Mouse (Mus musculus) ovary, adult 18-20 months (tissue): ENCODE results near the gene Tyw5.

Source experiments
- DNase-seq: peaks from one replicate; pipeline ENCODE4 v3.0.0; 2022; ENCODE audit warnings: low spot score, mixed read lengths

Tyw5 gene

GRCm38 (mm10) chr1:57406187-57407151 is at the start of gene Tyw5, which contains the start of gene Maip1:
TSS of gene Tyw5 (minus strand) at chr1:57407101.
TSS of gene Maip1 (plus strand) at chr1:57406328.
- peak; percentile 63 for DNase-seq

- DNase-seq = no peak
Observed at GRCm38 (mm10) chr1:57450241-57450640, 43.3 kb upstream of the Tyw5 start.

DNA sequence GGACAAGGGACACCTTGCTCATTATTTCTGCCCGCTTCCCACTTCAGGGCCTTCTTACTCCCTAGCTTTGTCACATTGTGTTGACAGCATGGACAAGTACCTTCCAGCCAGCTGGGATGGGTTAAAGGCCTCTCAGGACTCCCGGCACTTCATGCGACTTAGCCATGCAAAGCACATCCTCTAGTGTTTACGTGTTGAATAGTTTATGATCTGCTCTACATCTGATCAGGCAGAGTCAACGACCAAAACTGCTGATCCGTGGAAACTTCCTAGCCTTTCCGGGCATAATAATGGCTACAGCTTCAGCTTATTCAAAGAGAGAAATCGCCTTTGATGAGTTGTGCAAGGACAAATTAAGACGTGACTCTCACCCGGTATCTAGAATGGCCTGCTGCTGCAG is 38.8 kb upstream of the Tyw5 start:
- DNase-seq = no peak

DNA sequence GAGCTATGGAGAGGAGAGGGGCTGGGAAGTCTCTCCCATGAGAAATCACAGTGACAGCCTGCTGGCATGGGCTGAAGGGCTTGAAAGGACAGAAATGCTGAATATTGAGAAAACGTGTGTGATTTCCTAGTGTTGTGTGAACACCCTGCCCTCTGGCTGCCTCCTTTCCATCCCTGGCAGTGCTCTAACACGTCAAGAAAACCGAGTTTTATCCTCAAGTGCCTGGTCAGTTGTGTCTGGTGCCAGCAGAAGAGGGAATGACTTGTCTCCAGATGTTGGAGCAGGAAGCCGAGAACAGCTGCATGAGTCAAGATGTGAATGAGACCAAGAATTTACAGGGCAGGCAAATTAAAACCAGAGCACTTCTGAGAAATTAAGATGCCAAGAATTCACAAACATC is 33.9 kb upstream of the Tyw5 start:
- no peak for DNase-seq

- no peak for DNase-seq
Observed at GRCm38 (mm10) chr1:57439026-57439425, 32.1 kb upstream of the Tyw5 start.

GRCm38 (mm10) chr1:57436954-57437353 is 30.1 kb upstream of the Tyw5 start:
- DNase-seq = no peak

- peak; percentile 55 for DNase-seq
Observed at GRCm38 (mm10) chr1:57436408-57436807, 29.5 kb upstream of the Tyw5 start.

DNA sequence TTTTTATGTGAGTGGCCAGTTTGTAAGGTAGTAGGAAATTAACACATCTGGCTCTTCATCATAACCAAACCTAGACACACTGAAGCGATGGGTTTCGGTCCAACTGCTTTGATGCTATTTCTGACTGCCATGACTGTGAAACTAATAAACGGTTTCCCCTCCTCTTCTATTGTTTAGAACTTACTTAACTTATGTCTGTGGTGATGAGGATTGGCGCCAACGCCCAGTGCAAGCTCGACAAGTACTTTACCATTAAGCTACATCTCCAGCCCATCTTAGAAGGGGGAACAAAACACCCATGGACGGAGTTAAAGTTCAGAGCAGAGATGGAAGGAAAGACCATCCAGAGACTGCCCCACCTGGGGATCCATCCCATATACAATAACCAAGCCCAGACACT is 26.2 kb upstream of the Tyw5 start:
- DNase-seq = no peak

DNA sequence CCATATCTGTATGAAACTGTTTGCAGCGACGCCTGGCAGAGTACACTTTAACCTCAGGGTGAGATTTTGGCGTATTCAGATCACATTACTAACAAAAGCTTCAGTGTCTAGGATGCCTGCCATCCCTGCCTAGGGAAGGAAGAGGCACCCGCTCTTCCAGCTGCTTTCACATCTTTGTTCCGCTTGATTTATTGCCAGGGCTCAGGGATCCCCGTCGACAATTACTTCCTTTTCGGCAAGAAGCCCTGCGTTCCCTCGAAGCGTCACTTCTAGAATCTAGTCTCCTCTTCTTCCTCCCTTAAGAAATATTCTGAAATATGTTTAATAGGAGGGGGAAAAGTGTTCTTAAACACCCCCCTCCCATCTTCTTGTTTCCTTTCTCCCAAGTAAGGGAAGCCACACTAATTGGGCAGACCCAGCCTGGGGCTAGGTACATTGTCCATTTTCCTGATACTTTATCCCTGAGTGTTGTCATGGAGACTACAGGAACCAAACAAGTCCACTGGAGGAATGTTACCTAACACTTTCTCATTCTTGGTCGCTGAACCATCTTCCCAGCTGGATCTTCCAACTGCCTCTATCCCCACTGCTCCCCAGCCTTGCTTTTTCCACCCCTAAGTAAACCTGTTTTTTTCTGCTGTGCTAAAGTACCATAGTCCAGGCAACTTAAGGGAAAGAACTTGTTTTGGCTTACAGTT is 23.0 kb upstream of the Tyw5 start:
- DNase-seq = no peak

DNA sequence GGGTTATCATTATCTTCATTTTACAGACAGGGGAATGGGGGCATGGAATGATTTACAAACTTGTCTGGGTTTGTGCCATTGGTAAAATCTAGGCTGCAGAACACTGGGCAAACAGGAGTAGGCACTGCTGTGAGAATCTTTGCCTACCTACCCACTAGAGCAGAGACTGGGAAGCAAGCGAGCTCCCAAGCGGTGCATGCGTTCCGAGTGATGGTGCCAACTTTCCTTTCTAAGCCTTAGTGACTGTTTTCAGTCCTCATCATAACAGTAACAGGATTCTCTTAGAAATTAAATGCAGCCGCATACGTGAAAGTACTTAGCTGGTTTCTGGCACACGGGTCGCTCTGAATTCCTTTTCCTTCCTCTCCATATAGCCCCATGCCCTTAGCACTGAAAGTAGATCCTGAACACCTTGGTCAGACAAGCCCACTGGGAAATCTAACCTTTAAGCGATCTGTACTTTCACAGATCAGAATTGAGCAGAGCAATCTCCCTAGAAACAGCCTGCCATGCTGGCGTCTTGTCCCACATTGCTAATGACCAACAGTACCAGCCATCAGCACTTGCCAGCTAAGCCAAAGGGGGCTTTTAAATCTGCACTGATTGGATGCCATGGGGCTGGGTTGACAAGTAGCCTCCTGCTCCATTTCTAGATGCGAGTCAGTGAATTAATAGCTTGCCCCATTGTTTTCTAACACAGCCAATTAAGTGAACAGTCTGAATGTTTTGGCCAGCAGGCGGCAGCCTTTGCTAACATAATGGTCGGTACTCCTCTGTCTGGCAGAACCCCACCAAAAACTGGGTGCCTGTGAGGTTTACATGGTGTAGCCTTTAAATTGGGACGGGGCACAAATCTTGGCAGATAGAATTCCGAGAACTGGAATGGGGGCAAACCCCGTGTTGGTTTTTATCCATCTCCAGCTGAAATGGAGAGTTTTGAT is 21.7 kb upstream of the Tyw5 start:
- peak; percentile 63 for DNase-seq

DNA sequence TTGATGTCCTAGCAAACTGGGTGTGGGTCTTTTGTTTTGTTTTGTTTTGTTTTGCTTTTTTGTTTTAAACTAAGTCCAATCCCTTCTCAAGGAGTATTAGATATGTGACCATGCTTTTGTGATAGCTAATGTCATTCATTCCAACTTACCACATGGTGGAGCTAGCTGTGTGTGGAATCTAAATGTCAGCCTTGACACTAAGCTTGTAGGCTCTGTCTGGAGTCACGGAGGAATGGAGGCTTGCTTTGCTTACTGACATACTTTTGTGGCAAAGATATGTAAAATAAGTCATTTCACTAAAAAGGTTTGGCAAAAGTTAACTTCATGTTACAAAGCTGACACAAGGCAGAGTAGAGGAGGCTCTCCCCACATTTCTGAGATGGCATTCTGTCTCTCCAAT is 16.8 kb upstream of the Tyw5 start:
- no peak for DNase-seq

DNA sequence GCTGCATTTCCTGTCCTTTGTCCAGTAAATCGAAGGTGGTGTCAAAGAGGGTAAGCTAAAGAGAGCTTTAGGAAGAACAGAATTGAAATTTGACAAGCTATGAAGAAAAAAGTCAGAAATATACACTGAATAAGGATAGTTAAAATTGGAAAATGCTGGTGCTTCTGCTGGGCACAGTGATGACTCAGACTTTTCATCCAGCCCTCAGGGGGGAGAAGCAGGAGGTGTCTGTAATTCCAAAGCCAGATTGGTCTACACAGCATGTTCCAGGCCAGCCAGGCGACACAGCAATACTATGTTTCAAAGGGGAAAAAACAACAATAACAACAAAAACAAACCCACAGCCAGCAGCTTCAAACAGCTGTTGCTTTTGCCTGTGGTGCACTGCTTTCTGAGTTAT is 6.5 kb upstream of the Tyw5 start:
- DNase-seq = no peak

DNA sequence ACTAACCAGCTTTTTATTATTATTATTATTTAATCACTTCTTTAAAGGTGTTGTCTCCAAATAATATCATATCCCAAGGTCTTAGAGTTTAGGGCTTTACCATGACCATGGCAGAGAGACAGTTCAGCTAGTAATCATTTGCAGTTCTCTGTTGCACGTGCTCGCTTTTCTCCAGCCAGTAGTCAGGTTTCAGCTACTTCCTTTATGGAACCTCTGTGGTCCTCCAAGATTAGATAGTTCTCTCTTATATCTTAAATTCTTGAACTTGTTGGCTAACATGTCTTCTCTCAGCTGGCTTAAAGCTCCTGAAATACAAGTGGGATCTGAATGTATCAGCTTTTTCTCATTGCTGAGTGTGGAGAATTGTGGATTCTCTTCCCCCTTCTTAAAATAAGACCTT is 2.1 kb upstream of the Tyw5 start:
- DNase-seq = no peak

- no peak for DNase-seq
Observed at GRCm38 (mm10) chr1:57402116-57402515, 4.8 kb downstream of the Tyw5 start.

- DNase-seq = no peak
Observed at GRCm38 (mm10) chr1:57400877-57401276, 6.0 kb downstream of the Tyw5 start.

DNA sequence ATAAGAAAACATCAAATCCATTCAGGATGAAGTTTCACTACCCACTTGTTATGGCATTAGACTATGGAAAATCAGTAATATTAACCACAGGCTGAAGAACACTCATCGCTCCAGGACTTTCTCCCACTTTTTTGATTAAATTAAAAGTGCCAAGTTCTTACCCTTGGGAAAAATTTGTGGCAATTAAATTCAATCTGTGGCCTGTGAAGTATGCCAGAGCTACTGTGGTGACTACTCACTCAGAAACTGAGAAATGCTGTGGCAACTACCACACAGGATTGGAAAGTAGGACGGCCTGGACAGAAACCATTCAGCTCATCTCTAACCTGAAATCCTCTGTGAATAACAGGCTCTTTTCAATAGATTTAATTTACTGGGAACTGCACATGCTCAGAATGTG is 6.6 kb downstream of the Tyw5 start:
- DNase-seq = no peak

GRCm38 (mm10) chr1:57394051-57394450 is 12.8 kb downstream of the Tyw5 start:
- no peak for DNase-seq

DNA sequence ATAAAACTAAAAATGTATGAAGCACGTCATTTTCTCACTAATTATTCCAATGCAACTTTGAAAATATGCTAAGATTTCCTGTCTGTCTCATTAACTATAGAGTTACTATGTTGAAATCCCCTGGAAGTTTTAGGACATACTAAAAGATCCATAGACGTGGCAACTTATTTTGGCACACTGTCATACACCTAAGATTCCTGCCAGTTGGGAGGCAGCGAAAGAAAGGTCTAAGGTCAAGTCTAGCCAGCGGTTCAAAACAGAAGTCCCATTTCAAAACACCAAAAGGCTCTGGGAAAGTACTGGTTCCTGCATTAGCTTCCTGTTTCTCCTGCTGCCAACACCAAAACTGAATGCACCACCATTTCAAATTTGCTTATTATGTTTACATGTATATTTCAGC is 14.5 kb downstream of the Tyw5 start:
- no peak for DNase-seq

GRCm38 (mm10) chr1:57390993-57391790 is 15.7 kb downstream of the Tyw5 start:
- DNase-seq = no peak

GRCm38 (mm10) chr1:57388402-57389155 is 18.3 kb downstream of the Tyw5 start:
- DNase-seq = no peak
